Mouse (Mus musculus) kidney, embryonic 16.5 days (tissue): Measurements from ENCODE around the gene Dnajb1. TPM values are rescaled to one million over a fixed set of nuclear protein-coding genes. Genes with fewer than 3 reads are reported as not detected.

Source experiments
- ATAC-seq: fragments of 200-750 bp; cut with Nextera tagmentation; 2 replicates; pipeline ENCODE4 v1.8.0; 2017; ENCODE audit warnings: moderate TSS enrichment; ENCODE audit not compliant: low FRiP score, low TSS enrichment
- H3K27ac ChIP-seq: fragments of 300-500 bp; sonication (generic); 2 replicates; pipeline ENCODE4 v1.5.1; 2014; ENCODE audit warnings: low read length
- H3K27me3 ChIP-seq: fragments of 300-500 bp; sonication (generic); 2 replicates; pipeline ENCODE4 v1.6.1; 2014; ENCODE audit warnings: low read length, control low read depth, mixed read lengths; ENCODE audit not compliant: insufficient read depth
- H3K36me3 ChIP-seq: fragments of 300-500 bp; sonication (generic); 2 replicates; pipeline ENCODE4 v1.6.1; 2014; ENCODE audit warnings: low read length, control low read depth, mixed read lengths; ENCODE audit not compliant: insufficient read depth
- H3K4me1 ChIP-seq: fragments of 300-500 bp; sonication (generic); 2 replicates; pipeline ENCODE4 v1.6.1; 2014; ENCODE audit warnings: low read length, control low read depth, mixed read lengths; ENCODE audit not compliant: insufficient read depth
- H3K4me2 ChIP-seq: fragments of 300-500 bp; sonication (generic); replicated peaks from 2 replicates; pipeline ENCODE4 v1.6.1; 2014; ENCODE audit warnings: low read depth, low read length
- H3K4me3 ChIP-seq: fragments of 300-500 bp; sonication (generic); 2 replicates; pipeline ENCODE4 v1.5.1; 2014; ENCODE audit warnings: mild to moderate bottlenecking, low read length
- H3K9ac ChIP-seq: fragments of 300-500 bp; sonication (generic); replicated peaks from 2 replicates; pipeline ENCODE4 v1.6.1; 2014; ENCODE audit warnings: low read length
- H3K9me3 ChIP-seq: fragments of 300-500 bp; sonication (generic); 2 replicates; pipeline ENCODE4 v1.6.1; 2016; ENCODE audit warnings: low read length, control low read depth
- WGBS: fragments of 180-500 bp; shearing (Covaris S2); extraction: QIAGEN DNeasy Blood & Tissue Kit; methylation state at CpG from one replicate; pipeline ENCODE4 v1.1.7; 2014; 5-methylcytosine and 5-hydroxymethylcytosine counted together
- polyA plus RNA-seq: library from polyadenylated mRNA; unstranded; fragments of >200 nt; fragmentation: Nextera tagmentation; extraction: Ambion mirVana; gene quantifications from 2 replicates; pipeline ENCODE4 v1.2.1, GENCODE M21; 2015

Gene Dnajb1
- polyA plus RNA-seq, result 67.5 and 68.0 TPM in 2 replicates

- Histone ChIP-seq H3K4me2 (peak within 1 kb of the TSS; percentile 84), H3K27me3 (no peaks in the 10 kb centered on the region), H3K9me3 (no peaks in the 10 kb centered on the region), H3K4me3 (peak within 1 kb of the TSS; percentile 88), H3K36me3 (peaks cover 30% of the 10 kb centered on the region), H3K4me1 (peaks cover 22% of the 10 kb centered on the region), H3K9ac (peak within 1 kb of the TSS; percentile 97), H3K27ac (peak within 1 kb of the TSS; percentile 98)
- under 1% methylated on average over 68 of the region's 69 CpGs for WGBS
- peak; percentile 98 for ATAC-seq
Measured at GRCm38 (mm10) chr8:83607661-83608397, at the start of gene Dnajb1, which contains the start of gene Tecr. Gene Dnajb1 (plus strand): TSS chr8:83608193. Gene Tecr (minus strand): TSS chr8:83607971.

- Histone ChIP-seq H3K9me3 (no peaks in the 10 kb centered on the region), H3K36me3 (no peaks in the 10 kb centered on the region), H3K27me3 (no peaks in the 10 kb centered on the region), H3K27ac (no peak overlapping the region), H3K4me3 (no peak overlapping the region), H3K4me1 (peaks cover 9% of the 10 kb centered on the region), H3K9ac (no peak overlapping the region), H3K4me2 (no peak overlapping the region)
- WGBS, result 85% methylated on average over 3 of the region's 3 CpGs
- ATAC-seq, result no peak
Measured at GRCm38 (mm10) chr8:83562669-83563068, 45.3 kb upstream of the Dnajb1 start.

- Histone ChIP-seq H3K4me3 (no peak overlapping the region), H3K36me3 (no peaks in the 10 kb centered on the region), H3K4me1 (peaks cover 14% of the 10 kb centered on the region), H3K4me2 (no peak overlapping the region), H3K27me3 (no peaks in the 10 kb centered on the region), H3K9ac (no peak overlapping the region), H3K27ac (no peak overlapping the region), H3K9me3 (no peaks in the 10 kb centered on the region)
- WGBS, result 70% methylated on average over 4 of the region's 4 CpGs
- no peak for ATAC-seq
Measured at GRCm38 (mm10) chr8:83563246-83563645, 44.7 kb upstream of the Dnajb1 start.

- H3K4me2 ChIP-seq, result peak overlapping the region; percentile 85; the same call in 1 of the 2 replicates
- ATAC-seq, result peak; percentile 5; the same call in 1 of the 2 replicates
- no peaks in the 10 kb centered on the region for H3K27me3 ChIP-seq
- peaks cover 16% of the 10 kb centered on the region for H3K36me3 ChIP-seq
- H3K9ac ChIP-seq, result no peak overlapping the region
- no peaks in the 10 kb centered on the region for H3K9me3 ChIP-seq
- H3K4me3 ChIP-seq, result peak overlapping the region; percentile 74; the same call in 1 of the 2 replicates
- no peak overlapping the region for H3K27ac ChIP-seq
- WGBS, result 75% methylated on average over 9 of the region's 9 CpGs
- H3K4me1 ChIP-seq, result peaks cover 18% of the 10 kb centered on the region
Measured at GRCm38 (mm10) chr8:83565731-83566375, 42.1 kb upstream of the Dnajb1 start.

- H3K4me1 ChIP-seq, result peaks cover 18% of the 10 kb centered on the region
- peaks cover 23% of the 10 kb centered on the region for H3K36me3 ChIP-seq
- H3K27me3 ChIP-seq, result no peaks in the 10 kb centered on the region
- H3K9me3 ChIP-seq, result no peaks in the 10 kb centered on the region
- under 1% methylated on average over 48 of the region's 48 CpGs for WGBS
- peak within 1 kb of the TSS; percentile 85 for H3K4me2 ChIP-seq
- H3K4me3 ChIP-seq, result peak within 1 kb of the TSS; percentile 74
- peak within 1 kb of the TSS; percentile 87 for H3K27ac ChIP-seq
- ATAC-seq, result peak; percentile 88
- H3K9ac ChIP-seq, result peak within 1 kb of the TSS; percentile 81
Measured at GRCm38 (mm10) chr8:83566469-83567395, 41.3 kb upstream of the Dnajb1 start, which contains the start of gene Ndufb7. Gene Ndufb7 (plus strand): TSS chr8:83566671.

GRCm38 (mm10) chr8:83567668-83568067 is 40.3 kb upstream of the Dnajb1 start:
- peaks cover 18% of the 10 kb centered on the region for H3K4me1 ChIP-seq
- H3K9ac ChIP-seq, result peak overlapping the region; percentile 81
- no peaks in the 10 kb centered on the region for H3K9me3 ChIP-seq
- no peaks in the 10 kb centered on the region for H3K27me3 ChIP-seq
- H3K36me3 ChIP-seq, result peaks cover 32% of the 10 kb centered on the region
- peak overlapping the region; percentile 85 for H3K4me2 ChIP-seq
- 40% methylated on average over 3 of the region's 3 CpGs for WGBS
- no peak overlapping the region for H3K27ac ChIP-seq
- no peak for ATAC-seq
- H3K4me3 ChIP-seq, result peak overlapping the region; percentile 74

GRCm38 (mm10) chr8:83568128-83568527 is 39.9 kb upstream of the Dnajb1 start:
- no peak overlapping the region for H3K4me3 ChIP-seq

GRCm38 (mm10) chr8:83568755-83569154 is 39.2 kb upstream of the Dnajb1 start:
- peak overlapping the region; percentile 7; the same call in 1 of the 2 replicates for H3K27ac ChIP-seq
- H3K9me3 ChIP-seq, result no peaks in the 10 kb centered on the region
- H3K4me2 ChIP-seq, result no peak overlapping the region
- H3K9ac ChIP-seq, result no peak overlapping the region
- peaks cover 19% of the 10 kb centered on the region for H3K4me1 ChIP-seq
- no peaks in the 10 kb centered on the region for H3K27me3 ChIP-seq
- H3K36me3 ChIP-seq, result peaks cover 39% of the 10 kb centered on the region
- 76% methylated on average over 5 of the region's 5 CpGs for WGBS
- H3K4me3 ChIP-seq, result no peak overlapping the region
- ATAC-seq, result no peak

More at GRCm38 (mm10) chr8:83568128-83568527, 39.9 kb upstream of the Dnajb1 start:
- no peaks in the 10 kb centered on the region for H3K9me3 ChIP-seq
- WGBS, result 55% methylated on average over 5 of the region's 5 CpGs
- no peak overlapping the region for H3K9ac ChIP-seq
- no peaks in the 10 kb centered on the region for H3K27me3 ChIP-seq
- no peak overlapping the region for H3K27ac ChIP-seq
- H3K4me2 ChIP-seq, result 0 out of 2 replicates have a peak overlapping the region, but pooled peaks have one; percentile 85
- peaks cover 36% of the 10 kb centered on the region for H3K36me3 ChIP-seq
- ATAC-seq, result no peak
- peaks cover 18% of the 10 kb centered on the region for H3K4me1 ChIP-seq

- Histone ChIP-seq H3K27ac (no peak overlapping the region), H3K36me3 (peaks cover 39% of the 10 kb centered on the region), H3K9me3 (no peaks in the 10 kb centered on the region), H3K4me1 (peaks cover 23% of the 10 kb centered on the region), H3K27me3 (no peaks in the 10 kb centered on the region), H3K4me3 (no peak overlapping the region), H3K4me2 (no peak overlapping the region), H3K9ac (no peak overlapping the region)
- no peak for ATAC-seq
- WGBS, result 77% methylated on average over 4 of the region's 4 CpGs
Measured at GRCm38 (mm10) chr8:83569165-83569564, 38.8 kb upstream of the Dnajb1 start.
